Mouse (Mus musculus): Measurements from ENCODE around the gene Aldob. TPM values are rescaled to one million over a fixed set of nuclear protein-coding genes. Genes with fewer than 3 reads are reported as not detected.

Gene Aldob
- total and polyA plus RNA-seq, 2 experiments from 2014 or later = 0.73 to 0.88 TPM

GRCm38 (mm10) chr4:49559915-49560772, 10.8 kb upstream of the Aldob start:
- Histone ChIP-seq H3K4me1 (ENCODE audit: insufficient read depth, low read length) (no peaks in the 10 kb centered on the region), H3K27me3 (ENCODE audit: insufficient read depth, low read length) (no peaks in the 10 kb centered on the region), H3K4me2 (ENCODE audit: low read depth, low read length, poor library complexity, severe bottlenecking) (no peak overlapping the region), H3K9me3 (ENCODE audit: low read length) (no peaks in the 10 kb centered on the region), H3K36me3 (ENCODE audit: insufficient read depth, low read length) (no peaks in the 10 kb centered on the region), H3K4me3 (ENCODE audit: low read depth, low read length) (no peak overlapping the region), H3K27ac (ENCODE audit: low read depth, low read length) (no peak overlapping the region), H3K9ac (replicated peaks; ENCODE audit: low read length, poor library complexity, severe bottlenecking) (no peak overlapping the region)
- 73% methylated on average over 20 of the region's 20 CpGs for WGBS
- no peak for TF ChIP-seq CTCF (IDR thresholded peaks at IDR 0.05)
- DNase-seq (ENCODE audit: low spot score) (peak; percentile 74), ATAC-seq (ENCODE audit: low FRiP score) (peak; percentile 70)

GRCm38 (mm10) chr4:49558181-49558580, 8.8 kb upstream of the Aldob start:
- Histone ChIP-seq H3K4me1 (ENCODE audit: insufficient read depth, low read length) (no peaks in the 10 kb centered on the region), H3K9ac (replicated peaks; ENCODE audit: low read length, poor library complexity, severe bottlenecking) (no peak overlapping the region), H3K4me2 (ENCODE audit: low read depth, low read length, poor library complexity, severe bottlenecking) (no peak overlapping the region), H3K4me3 (ENCODE audit: low read depth, low read length) (no peak overlapping the region), H3K27me3 (ENCODE audit: insufficient read depth, low read length) (no peaks in the 10 kb centered on the region), H3K9me3 (ENCODE audit: low read length) (no peaks in the 10 kb centered on the region), H3K27ac (ENCODE audit: low read depth, low read length) (no peak overlapping the region), H3K36me3 (ENCODE audit: insufficient read depth, low read length) (no peaks in the 10 kb centered on the region)
- DNase-seq (ENCODE audit: low spot score) = no peak
- 89% methylated on average over 2 of the region's 2 CpGs for whole genome bisulfite sequencing
- no peak for TF ChIP-seq CTCF (IDR thresholded peaks at IDR 0.05)
- ATAC-seq (ENCODE audit: low FRiP score) = no peak

- Histone ChIP-seq H3K27me3 (ENCODE audit: insufficient read depth, low read length) (no peaks in the 10 kb centered on the region), H3K36me3 (ENCODE audit: insufficient read depth, low read length) (no peaks in the 10 kb centered on the region), H3K4me1 (ENCODE audit: insufficient read depth, low read length) (no peaks in the 10 kb centered on the region), H3K9ac (replicated peaks; ENCODE audit: low read length, poor library complexity, severe bottlenecking) (no peak overlapping the region), H3K4me3 (ENCODE audit: low read depth, low read length) (no peak overlapping the region), H3K4me2 (ENCODE audit: low read depth, low read length, poor library complexity, severe bottlenecking) (no peak overlapping the region), H3K27ac (ENCODE audit: low read depth, low read length) (no peak overlapping the region), H3K9me3 (ENCODE audit: low read length) (no peaks in the 10 kb centered on the region)
- no peak for TF ChIP-seq CTCF (IDR thresholded peaks at IDR 0.05)
- DNase-seq (ENCODE audit: low spot score) (no peak), ATAC-seq (ENCODE audit: low FRiP score) (no peak)
- 98% methylated on average over 7 of the region's 7 CpGs for whole genome bisulfite sequencing
These were observed 8.0 kb upstream of the Aldob start for GRCm38 (mm10) chr4:49557375-49557774.

- TF ChIP-seq CTCF (IDR thresholded peaks at IDR 0.05) = no peak
- no peak overlapping the region for H3K4me2 ChIP-seq (ENCODE audit: low read depth, low read length, poor library complexity, severe bottlenecking)
- WGBS = 96% methylated on average over 5 of the region's 5 CpGs
- no peak overlapping the region for H3K9ac ChIP-seq (replicated peaks; ENCODE audit: low read length, poor library complexity, severe bottlenecking)
- H3K4me3 ChIP-seq (ENCODE audit: low read depth, low read length) = no peak overlapping the region
- H3K27ac ChIP-seq (ENCODE audit: low read depth, low read length) = no peak overlapping the region
- ATAC-seq (ENCODE audit: low FRiP score) = no peak
- H3K27me3 ChIP-seq (ENCODE audit: insufficient read depth, low read length) = no peaks in the 10 kb centered on the region
- H3K9me3 ChIP-seq (ENCODE audit: low read length) = no peaks in the 10 kb centered on the region
- H3K36me3 ChIP-seq (ENCODE audit: insufficient read depth, low read length) = no peaks in the 10 kb centered on the region
- no peaks in the 10 kb centered on the region for H3K4me1 ChIP-seq (ENCODE audit: insufficient read depth, low read length)
- no peak for DNase-seq (ENCODE audit: low spot score)
These were observed 4.0 kb upstream of the Aldob start for GRCm38 (mm10) chr4:49553380-49553779.

GRCm38 (mm10) chr4:49547544-49548219, 1.7 kb downstream of the Aldob start:
- no peak for TF ChIP-seq CTCF (IDR thresholded peaks at IDR 0.05)
- no peak for ATAC-seq (ENCODE audit: low FRiP score)
- 86% methylated on average over 7 of the region's 7 CpGs for WGBS

More at GRCm38 (mm10) chr4:49547544-49548219, 1.7 kb downstream of the Aldob start:
- H3K9me3 ChIP-seq (ENCODE audit: low read length) = no peaks in the 10 kb centered on the region
- H3K4me1 ChIP-seq (ENCODE audit: insufficient read depth, low read length) = no peaks in the 10 kb centered on the region
- no peaks in the 10 kb centered on the region for H3K27me3 ChIP-seq (ENCODE audit: insufficient read depth, low read length)
- no peak overlapping the region for H3K9ac ChIP-seq (replicated peaks; ENCODE audit: low read length, poor library complexity, severe bottlenecking)
- no peak overlapping the region for H3K4me2 ChIP-seq (ENCODE audit: low read depth, low read length, poor library complexity, severe bottlenecking)
- DNase-seq (ENCODE audit: low spot score) = no peak
- no peak overlapping the region for H3K4me3 ChIP-seq (ENCODE audit: low read depth, low read length)
- no peaks in the 10 kb centered on the region for H3K36me3 ChIP-seq (ENCODE audit: insufficient read depth, low read length)
- H3K27ac ChIP-seq (ENCODE audit: low read depth, low read length) = no peak overlapping the region
